Mouse (Mus musculus) macrophage (primary cell): ENCODE data around the gene Hrh2. TPM values are rescaled to one million over a fixed set of nuclear protein-coding genes. Genes with fewer than 3 reads are reported as not detected.

Experiments used
- H3K27ac ChIP-seq: fragments of 350-480 bp; formaldehyde crosslinking; 2 replicates; pipeline ENCODE4 v1.9.0; 2021
- H3K36me3 ChIP-seq: fragments of 350-480 bp; formaldehyde crosslinking; 2 replicates; pipeline ENCODE4 v1.9.0; 2021; ENCODE audit errors: inconsistent target
- H3K4me3 ChIP-seq: fragments of 350-480 bp; formaldehyde crosslinking; 2 replicates; pipeline ENCODE4 v1.9.0; 2021; ENCODE audit errors: inconsistent target
- H3K79me2 ChIP-seq: fragments of 350-480 bp; formaldehyde crosslinking; 2 replicates; pipeline ENCODE4 v1.9.0; 2021; ENCODE audit errors: inconsistent target
- WGBS: methylation state at CpG from one replicate; pipeline ENCODE4 v1.1.7; 2026; ENCODE audit warnings: inconsistent platforms; ENCODE audit not compliant: missing documents; 5-methylcytosine and 5-hydroxymethylcytosine counted together
- polyA plus RNA-seq: library from polyadenylated mRNA; stranded (reverse); fragments of 250-400 nt; gene quantifications from 3 replicates; pipeline ENCODE4 v1.2.4, GENCODE M21; 2018; ENCODE audit warnings: inconsistent platforms
- total RNA-seq, 78 experiments: library from RNA; depleted of rRNA; stranded (reverse); fragments of 250-400 nt; gene quantifications; 1 replicate in 9 of 78; 2 replicates in 24 of 78; 3 replicates in 43 of 78; 4 replicates in 2 of 78; pipeline ENCODE4 v1.2.4; 2018; ENCODE audit warnings: inconsistent platforms in 56 of 78

Hrh2 gene
- total RNA-seq (2018; cell fraction: chromatin; rRNA removed): 10 to 100 TPM in 1 of 26 experiments, 1 to 10 TPM in 15, under 1 TPM in 9, not detected in 1; 0.21 to 10.4 (median 2.4) TPM
- 1 to 10 TPM in 13 of 26 experiments, under 1 TPM in 13; 0.24 to 5.3 (median 1.4) TPM for total RNA-seq (2018; cell fraction: cytosol; rRNA removed)
- total RNA-seq (2018; cell fraction: nucleus; rRNA removed): 10 to 100 TPM in 3 of 26 experiments, 1 to 10 TPM in 14, under 1 TPM in 9; 0.34 to 12.6 (median 3.5) TPM
- 0.34 to 0.64 TPM (median 0.52 TPM) in 3 replicates for polyA plus RNA-seq

GRCm38 (mm10) chr13:54192021-54192481 is at the start of gene Hrh2:
Gene Hrh2 (plus strand): TSS chr13:54192129.
- 2% methylated on average over 30 of the region's 31 CpGs for WGBS
- no peaks in the 10 kb centered on the region for H3K36me3 ChIP-seq
- no peak within 1 kb of the TSS for H3K27ac ChIP-seq
- no peaks in the 10 kb centered on the region for H3K79me2 ChIP-seq
- H3K4me3 ChIP-seq: no peak within 1 kb of the TSS

DNA sequence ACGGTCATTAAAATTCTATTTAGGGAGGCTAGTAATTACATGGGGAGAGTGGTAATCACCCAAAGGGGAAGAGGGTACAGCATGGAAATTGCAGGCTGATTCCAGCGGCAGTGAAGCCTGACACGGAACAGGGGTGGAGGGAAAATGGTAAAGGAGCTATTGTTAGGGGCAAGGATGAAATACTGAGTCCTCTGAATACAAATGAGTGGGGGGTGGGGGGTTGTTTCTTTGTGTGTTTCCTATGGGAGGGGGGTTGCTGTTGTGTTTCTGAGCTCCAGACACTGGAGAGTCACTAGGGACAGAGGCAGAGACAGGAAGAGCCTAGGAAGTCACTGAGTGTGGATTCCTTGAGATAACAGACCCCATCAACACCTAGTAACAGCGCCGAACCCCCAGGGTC is 48.1 kb upstream of the Hrh2 start:
- Histone ChIP-seq H3K79me2 (no peaks in the 10 kb centered on the region), H3K27ac (no peak overlapping the region)
- 42% methylated on average over 5 of the region's 5 CpGs for WGBS

GRCm38 (mm10) chr13:54144624-54145023 is 47.3 kb upstream of the Hrh2 start:
- Histone ChIP-seq H3K36me3 (no peaks in the 10 kb centered on the region), H3K27ac (no peak overlapping the region), H3K4me3 (no peak overlapping the region), H3K79me2 (no peaks in the 10 kb centered on the region)
- whole genome bisulfite sequencing: 84% methylated on average over 5 of the region's 5 CpGs

More for the DNA sequence above, 48.1 kb upstream of the Hrh2 start:
- H3K36me3 ChIP-seq: no peaks in the 10 kb centered on the region
- H3K4me3 ChIP-seq: no peak overlapping the region

DNA sequence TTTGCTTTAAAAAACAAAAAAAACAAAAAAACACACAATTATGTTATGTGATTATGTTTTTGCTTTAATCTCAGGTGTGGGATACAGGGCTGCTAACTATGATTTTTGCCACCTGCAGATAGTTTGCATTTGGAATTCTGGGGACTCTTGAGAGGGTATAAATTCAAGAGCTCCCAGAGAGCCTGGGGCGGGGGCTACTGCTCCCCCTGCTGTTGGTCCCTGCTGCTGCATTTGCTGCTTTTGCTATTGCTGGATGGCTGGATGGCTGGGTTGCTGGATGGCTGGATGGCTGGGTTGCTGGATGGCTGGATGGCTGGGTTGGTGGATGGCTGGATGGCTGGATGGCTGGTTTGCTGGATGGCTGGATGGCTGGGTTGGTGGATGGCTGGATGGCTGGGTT is 44.6 kb upstream of the Hrh2 start:
- Histone ChIP-seq H3K27ac (no peak overlapping the region), H3K4me3 (no peak overlapping the region), H3K79me2 (no peaks in the 10 kb centered on the region), H3K36me3 (no peaks in the 10 kb centered on the region)
- WGBS: 64% methylated on average over 1 of the region's 1 CpGs

GRCm38 (mm10) chr13:54152421-54152820 is 39.5 kb upstream of the Hrh2 start:
- no peak overlapping the region for H3K4me3 ChIP-seq
- WGBS: 100% methylated on average over 1 of the region's 1 CpGs
- H3K36me3 ChIP-seq: no peaks in the 10 kb centered on the region
- H3K79me2 ChIP-seq: no peaks in the 10 kb centered on the region
- H3K27ac ChIP-seq: no peak overlapping the region

DNA sequence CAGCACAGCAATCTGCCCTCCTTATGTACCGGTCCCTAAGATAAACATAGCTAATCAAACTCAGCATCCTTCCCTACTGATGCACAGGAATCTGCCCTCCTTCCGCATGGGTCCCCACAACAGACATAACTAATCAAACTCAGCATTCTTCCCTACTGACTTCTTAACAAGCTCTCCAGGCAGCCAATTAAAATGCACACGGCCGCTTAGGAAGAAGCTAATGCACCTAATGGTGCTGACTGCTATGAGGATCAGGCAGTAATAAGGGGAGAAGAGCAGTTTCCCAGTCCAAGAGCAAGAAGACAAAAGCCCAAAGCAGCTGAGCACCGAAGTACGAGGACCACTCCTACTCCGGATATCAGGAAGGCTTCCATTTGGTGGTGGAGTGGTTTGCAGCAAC is 39.0 kb upstream of the Hrh2 start:
- WGBS: 97% methylated on average over 7 of the region's 7 CpGs
- no peak overlapping the region for H3K27ac ChIP-seq
- no peak overlapping the region for H3K4me3 ChIP-seq
- no peaks in the 10 kb centered on the region for H3K36me3 ChIP-seq
- no peaks in the 10 kb centered on the region for H3K79me2 ChIP-seq

- H3K27ac ChIP-seq: no peak overlapping the region
- no peak overlapping the region for H3K4me3 ChIP-seq
- 45% methylated on average over 9 of the region's 9 CpGs for WGBS
- no peaks in the 10 kb centered on the region for H3K79me2 ChIP-seq
- no peaks in the 10 kb centered on the region for H3K36me3 ChIP-seq
Measured at GRCm38 (mm10) chr13:54153672-54154218, 38.2 kb upstream of the Hrh2 start.

DNA sequence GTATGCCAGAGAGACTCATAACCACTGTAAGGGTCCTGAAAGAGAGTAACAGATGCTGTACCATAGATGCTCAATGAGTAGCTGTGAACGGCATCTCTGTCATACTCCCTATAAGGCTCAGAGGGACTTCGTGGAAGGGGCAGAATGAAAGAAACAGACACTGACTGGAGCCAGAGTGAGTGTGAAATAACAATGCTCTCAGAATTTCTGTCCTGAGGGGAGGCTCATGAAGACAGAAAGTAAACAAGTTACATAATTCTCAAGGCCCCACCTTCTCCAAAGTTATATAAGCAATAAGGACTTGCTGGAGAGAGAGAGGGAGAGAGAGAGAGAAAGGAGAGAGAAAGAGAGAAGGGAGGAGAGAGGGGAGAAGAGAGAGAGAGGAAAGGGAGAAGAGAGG is 36.1 kb upstream of the Hrh2 start:
- Histone ChIP-seq H3K27ac (no peak overlapping the region), H3K79me2 (no peaks in the 10 kb centered on the region), H3K4me3 (no peak overlapping the region), H3K36me3 (no peaks in the 10 kb centered on the region)
- WGBS: 88% methylated on average over 2 of the region's 2 CpGs

DNA sequence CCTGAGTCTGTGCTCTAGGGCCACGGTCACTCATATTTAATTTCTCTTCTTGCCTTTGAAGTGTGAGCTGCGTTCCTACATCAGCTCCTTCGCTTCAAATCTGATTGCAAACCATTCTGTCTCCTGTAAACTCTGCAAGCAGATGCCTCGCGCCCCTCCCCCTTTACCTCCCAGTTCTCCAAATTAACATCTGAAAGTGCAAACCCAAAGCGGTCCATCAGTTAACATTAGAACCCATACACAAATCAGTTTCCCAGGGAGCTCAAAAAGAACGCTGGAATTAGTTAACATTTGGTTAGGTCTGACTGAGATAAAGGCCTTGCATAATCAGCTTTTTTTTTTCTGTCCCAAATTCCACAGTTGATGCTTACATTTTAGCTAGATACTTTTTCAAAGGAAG is 32.7 kb upstream of the Hrh2 start:
- no peaks in the 10 kb centered on the region for H3K79me2 ChIP-seq
- no peak overlapping the region for H3K4me3 ChIP-seq
- no peak overlapping the region for H3K27ac ChIP-seq
- WGBS: 91% methylated on average over 7 of the region's 7 CpGs
- no peaks in the 10 kb centered on the region for H3K36me3 ChIP-seq

DNA sequence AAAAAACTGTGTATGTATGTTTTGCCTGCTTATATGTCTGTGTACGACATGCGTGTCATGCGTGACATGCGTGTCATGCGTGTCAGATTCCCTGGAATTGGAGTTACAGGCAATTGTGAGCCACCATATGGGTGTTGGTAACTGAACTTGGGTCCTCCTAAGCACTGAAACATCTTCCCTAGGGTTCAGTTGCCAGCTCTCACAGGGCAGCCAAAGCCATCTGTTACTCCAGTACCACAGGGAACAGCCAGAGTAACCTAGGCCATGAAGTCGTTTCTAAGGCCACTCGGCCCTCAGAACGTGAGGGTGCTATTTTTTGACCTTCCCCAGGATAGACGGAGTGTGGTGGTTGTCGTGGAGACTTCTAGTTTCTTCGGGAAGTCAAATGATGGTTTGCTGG is 32.2 kb upstream of the Hrh2 start:
- H3K4me3 ChIP-seq: no peak overlapping the region
- no peaks in the 10 kb centered on the region for H3K36me3 ChIP-seq
- WGBS: 91% methylated on average over 11 of the region's 11 CpGs
- H3K79me2 ChIP-seq: no peaks in the 10 kb centered on the region
- no peak overlapping the region for H3K27ac ChIP-seq

GRCm38 (mm10) chr13:54160546-54160945 is 31.4 kb upstream of the Hrh2 start:
- Histone ChIP-seq H3K4me3 (no peak overlapping the region), H3K36me3 (no peaks in the 10 kb centered on the region), H3K79me2 (no peaks in the 10 kb centered on the region), H3K27ac (no peak overlapping the region)
- 8% methylated on average over 1 of the region's 1 CpGs for WGBS

DNA sequence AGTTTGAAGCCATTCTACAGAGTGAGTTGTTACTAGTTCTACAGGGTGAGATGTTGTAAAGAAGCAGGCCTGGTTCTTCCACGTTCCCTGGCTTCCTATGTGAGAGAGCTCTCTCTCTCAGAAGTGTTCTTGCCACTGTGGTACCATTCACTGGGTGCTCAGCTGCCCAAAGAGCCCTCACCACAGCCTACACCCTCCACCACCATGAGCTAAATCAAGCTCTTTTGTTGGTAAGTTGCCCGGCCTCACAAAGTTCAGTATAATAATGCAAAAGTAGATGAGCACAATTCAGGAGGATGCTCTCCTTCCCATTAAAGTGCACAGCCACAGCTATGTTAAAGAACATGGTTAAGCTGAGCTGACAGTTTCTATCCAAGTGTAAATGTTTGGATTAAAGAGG is 30.4 kb upstream of the Hrh2 start:
- no peaks in the 10 kb centered on the region for H3K36me3 ChIP-seq
- 88% methylated on average over 2 of the region's 2 CpGs for WGBS
- no peak overlapping the region for H3K27ac ChIP-seq

GRCm38 (mm10) chr13:54163363-54163762 is 28.6 kb upstream of the Hrh2 start:
- Histone ChIP-seq H3K4me3 (no peak overlapping the region), H3K36me3 (no peaks in the 10 kb centered on the region), H3K79me2 (no peaks in the 10 kb centered on the region), H3K27ac (no peak overlapping the region)
- WGBS: 92% methylated on average over 8 of the region's 8 CpGs

More for the DNA sequence above, 30.4 kb upstream of the Hrh2 start:
- no peak overlapping the region for H3K4me3 ChIP-seq
- H3K79me2 ChIP-seq: no peaks in the 10 kb centered on the region

DNA sequence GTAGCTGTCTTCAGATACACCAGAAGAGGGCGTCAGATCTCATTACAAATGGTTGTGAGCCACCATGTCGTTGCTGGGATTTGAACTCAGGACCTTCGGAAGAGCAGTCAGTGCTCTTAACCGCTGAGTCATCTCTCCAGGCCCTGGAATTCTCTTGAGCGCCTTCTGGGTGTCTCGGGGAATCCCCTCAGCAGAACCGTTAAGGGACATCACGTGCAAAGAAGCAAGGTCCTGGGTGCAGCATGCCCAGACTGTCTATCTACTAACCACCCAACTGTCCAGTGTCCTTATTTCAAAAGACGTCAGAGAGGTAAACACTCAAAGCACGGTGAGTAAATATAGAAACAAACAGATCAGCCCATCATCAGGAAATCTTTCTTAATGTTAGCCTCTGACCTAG is 27.5 kb upstream of the Hrh2 start:
- 88% methylated on average over 10 of the region's 10 CpGs for WGBS

GRCm38 (mm10) chr13:54165066-54165465 is 26.9 kb upstream of the Hrh2 start:
- no peak overlapping the region for H3K27ac ChIP-seq
- WGBS: 93% methylated on average over 6 of the region's 6 CpGs
- H3K4me3 ChIP-seq: no peak overlapping the region
- H3K79me2 ChIP-seq: no peaks in the 10 kb centered on the region
- H3K36me3 ChIP-seq: no peaks in the 10 kb centered on the region

More for the DNA sequence above, 27.5 kb upstream of the Hrh2 start:
- Histone ChIP-seq H3K79me2 (no peaks in the 10 kb centered on the region), H3K27ac (no peak overlapping the region), H3K4me3 (no peak overlapping the region), H3K36me3 (no peaks in the 10 kb centered on the region)

- H3K4me3 ChIP-seq: no peak overlapping the region
- no peaks in the 10 kb centered on the region for H3K79me2 ChIP-seq
- no peak overlapping the region for H3K27ac ChIP-seq
- no peaks in the 10 kb centered on the region for H3K36me3 ChIP-seq
- 94% methylated on average over 6 of the region's 6 CpGs for WGBS
Measured at GRCm38 (mm10) chr13:54165765-54166164, 26.2 kb upstream of the Hrh2 start.
